Mouse (Mus musculus) liver, adult 2 months (tissue): Measurements from ENCODE around the gene Cep112. TPM values are rescaled to one million over a fixed set of nuclear protein-coding genes. Genes with fewer than 3 reads are reported as not detected.

Experiments used
- DNase-seq: peaks from one replicate; pipeline ENCODE4 v3.0.0-alpha.2; 2011; ENCODE audit warnings: low read depth, low spot score; ENCODE audit errors: extremely low read depth
- H3K27ac ChIP-seq: fragments of 200-500 bp; replicated peaks from 2 replicates; pipeline ENCODE4 v1.5.1; 2012; ENCODE audit warnings: low read depth, mild to moderate bottlenecking, control low read depth, inconsistent platforms, low read length; ENCODE audit not compliant: insufficient read depth
- H3K27me3 ChIP-seq: fragments of 200-500 bp; 2 replicates; pipeline ENCODE4 v1.6.1; 2012; ENCODE audit warnings: mild to moderate bottlenecking, moderate library complexity, low read length, inconsistent platforms; ENCODE audit not compliant: control insufficient read depth, insufficient read depth
- H3K36me3 ChIP-seq: fragments of 200-500 bp; 2 replicates; pipeline ENCODE4 v1.6.1; 2012; ENCODE audit warnings: low read length, inconsistent platforms; ENCODE audit not compliant: control insufficient read depth, insufficient read depth
- H3K4me1 ChIP-seq: fragments of 200-500 bp; 2 replicates; pipeline ENCODE4 v1.6.1; 2011; ENCODE audit warnings: low read length; ENCODE audit not compliant: control insufficient read depth, insufficient read depth
- H3K4me3 ChIP-seq: fragments of 200-500 bp; 2 replicates; pipeline ENCODE4 v1.5.1; 2011; ENCODE audit warnings: low read depth, mild to moderate bottlenecking, control low read depth, low read length, moderate library complexity; ENCODE audit not compliant: insufficient read depth
- H3K79me2 ChIP-seq: fragments of 200-500 bp; 2 replicates; pipeline ENCODE4 v1.6.1; 2012; ENCODE audit warnings: inconsistent platforms, mild to moderate bottlenecking, low read length, moderate library complexity; ENCODE audit not compliant: control insufficient read depth, insufficient read depth
- H3K9ac ChIP-seq: fragments of 200-500 bp; 2 replicates; pipeline ENCODE4 v1.6.1; 2012; ENCODE audit warnings: low read depth, mild to moderate bottlenecking, control low read depth, inconsistent platforms, low read length
- CTCF ChIP-seq: fragments of 200-500 bp; IDR thresholded peaks from 2 replicates; pipeline ENCODE4 v1.5.1; 2011; ENCODE audit warnings: low read depth, low read length, control low read depth
- POLR2A ChIP-seq: fragments of 200-500 bp; IDR thresholded peaks from 2 replicates; pipeline ENCODE4 v1.6.1; 2011; ENCODE audit warnings: low read length, control low read depth; ENCODE audit not compliant: insufficient read depth; ENCODE audit errors: extremely low read depth
- WGBS: fragments of 180-500 bp; shearing (Covaris S2); methylation state at CpG from one replicate; pipeline ENCODE4 v1.1.7; 2018; 5-methylcytosine and 5-hydroxymethylcytosine counted together
- polyA plus RNA-seq: library from polyadenylated mRNA; depleted of rRNA; stranded (reverse); fragments of >200 nt; gene quantifications from 2 replicates; pipeline ENCODE4 v1.2.3, GENCODE M21; 2012
- total RNA-seq: library from RNA; depleted of rRNA; stranded (reverse); fragments of >200 nt; gene quantifications from 2 replicates; pipeline ENCODE4 v1.2.3, GENCODE M21; 2014

Gene Cep112
- total and polyA plus RNA-seq, 2 experiments = 0.21 to 0.65 TPM

GRCm38 (mm10) chr11:108384920-108385665, 39.9 kb upstream of the Cep112 start:
- Histone ChIP-seq H3K36me3 (no peaks in the 10 kb centered on the region), H3K9ac (peak overlapping the region; percentile 67; the same call in 1 of the 2 replicates), H3K27ac (peak overlapping the region; percentile 96), H3K27me3 (no peaks in the 10 kb centered on the region), H3K4me1 (peaks cover 12% of the 10 kb centered on the region; the same call in 1 of the 2 replicates), H3K4me3 (no peak overlapping the region), H3K79me2 (no peaks in the 10 kb centered on the region)
- peak; percentile 98 for DNase-seq
- TF ChIP-seq POLR2A = no peak
- no peak for TF ChIP-seq CTCF
- WGBS = 18% methylated on average over 4 of the region's 4 CpGs

- TF ChIP-seq POLR2A (no peak), CTCF (no peak)
- 49% methylated on average over 1 of the region's 1 CpGs for WGBS
- H3K4me1 ChIP-seq = peaks cover 12% of the 10 kb centered on the region; the same call in 1 of the 2 replicates
- H3K27ac ChIP-seq = peak overlapping the region; percentile 61
- no peaks in the 10 kb centered on the region for H3K79me2 ChIP-seq
- H3K36me3 ChIP-seq = no peaks in the 10 kb centered on the region
- no peaks in the 10 kb centered on the region for H3K27me3 ChIP-seq
- no peak for DNase-seq
- no peak overlapping the region for H3K9ac ChIP-seq
- no peak overlapping the region for H3K4me3 ChIP-seq
Measured at GRCm38 (mm10) chr11:108385666-108386024, 39.3 kb upstream of the Cep112 start.

GRCm38 (mm10) chr11:108395061-108395460, 29.9 kb upstream of the Cep112 start:
- no peaks in the 10 kb centered on the region for H3K27me3 ChIP-seq
- TF ChIP-seq POLR2A (peak; percentile 88), CTCF (no peak)
- H3K4me3 ChIP-seq = peak overlapping the region; percentile 69
- WGBS = 22% methylated on average over 9 of the region's 9 CpGs
- H3K27ac ChIP-seq = peak overlapping the region; percentile 94
- H3K36me3 ChIP-seq = peaks cover 18% of the 10 kb centered on the region
- H3K79me2 ChIP-seq = no peaks in the 10 kb centered on the region; the same call in 1 of the 2 replicates
- peak; percentile 99 for DNase-seq
- H3K4me1 ChIP-seq = peaks cover 26% of the 10 kb centered on the region
- peak overlapping the region; percentile 85 for H3K9ac ChIP-seq

- H3K79me2 ChIP-seq = no peaks in the 10 kb centered on the region; the same call in 1 of the 2 replicates
- TF ChIP-seq CTCF (no peak), POLR2A (no peak)
- DNase-seq = peak; percentile 95
- 15% methylated on average over 7 of the region's 7 CpGs for WGBS
- peak overlapping the region; percentile 69 for H3K4me3 ChIP-seq
- H3K9ac ChIP-seq = peak overlapping the region; percentile 84
- H3K4me1 ChIP-seq = peaks cover 26% of the 10 kb centered on the region
- H3K27me3 ChIP-seq = no peaks in the 10 kb centered on the region
- H3K36me3 ChIP-seq = peaks cover 18% of the 10 kb centered on the region
- peak overlapping the region; percentile 94 for H3K27ac ChIP-seq
Measured at GRCm38 (mm10) chr11:108396076-108396829, 28.7 kb upstream of the Cep112 start.

GRCm38 (mm10) chr11:108409876-108410644, 14.9 kb upstream of the Cep112 start:
- no peak overlapping the region for H3K4me3 ChIP-seq

More at GRCm38 (mm10) chr11:108409876-108410644, 14.9 kb upstream of the Cep112 start:
- Histone ChIP-seq H3K4me1 (peaks cover 11% of the 10 kb centered on the region; the same call in 1 of the 2 replicates), H3K9ac (no peak overlapping the region), H3K36me3 (peaks cover 79% of the 10 kb centered on the region), H3K27ac (no peak overlapping the region), H3K27me3 (no peaks in the 10 kb centered on the region), H3K79me2 (no peaks in the 10 kb centered on the region)
- DNase-seq = no peak
- TF ChIP-seq CTCF = no peak
- TF ChIP-seq POLR2A = no peak
- 78% methylated on average over 8 of the region's 9 CpGs for WGBS
